Mouse (Mus musculus) erythroblast, adult 5-6 weeks (primary cell): Measurements from ENCODE around the gene Rps6ka1. TPM values are rescaled to one million over a fixed set of nuclear protein-coding genes. Genes with fewer than 3 reads are reported as not detected.

Experiments
- total RNA-seq, 2 experiments: library from RNA; stranded (forward) in 1 of 2; stranded (reverse) in 1 of 2; fragments of 150-400 nt in 1 of 2; fragments of 200-764, 138-1000 nt in 1 of 2; gene quantifications; 2 replicates each; pipeline versions ENCODE4 v1.2.3 to v1.2.4; 2015 to 2017; ENCODE audit warnings: low replicate concordance in 2 of 2

Gene Rps6ka1
- total RNA-seq, 2 experiments from 2014 or later = 40.0 to 67.2 TPM

Other genes with a start within 250 kb of the Rps6ka1 start
- gene Zdhhc18, start 237.6 kb downstream of the Rps6ka1 start, total RNA-seq (2015; ENCODE audit: low replicate concordance) = 4.4 and 8.8 TPM in 2 replicates
- gene Zdhhc18, start 237.6 kb downstream of the Rps6ka1 start, total RNA-seq (2017; ENCODE audit: low replicate concordance) = 3.8 and 8.8 TPM in 2 replicates
- gene Pigv, start 215.2 kb downstream of the Rps6ka1 start, total RNA-seq (2015; ENCODE audit: low replicate concordance) = 0.84 and 8.1 TPM in 2 replicates
- gene Pigv, start 215.2 kb downstream of the Rps6ka1 start, total RNA-seq (2017; ENCODE audit: low replicate concordance) = 1.1 and 1.7 TPM in 2 replicates
- 31.1 and 41.2 TPM in 2 replicates for gene Arid1a, start 131.0 kb downstream of the Rps6ka1 start, total RNA-seq (2015; ENCODE audit: low replicate concordance)
- gene Arid1a, start 131.0 kb downstream of the Rps6ka1 start, total RNA-seq (2017; ENCODE audit: low replicate concordance) = 21.9 and 27.2 TPM in 2 replicates
- gene Hmgn2, start 80.9 kb upstream of the Rps6ka1 start, total RNA-seq (2015; ENCODE audit: low replicate concordance) = 970 and 984 TPM in 2 replicates
- gene Hmgn2, start 80.9 kb upstream of the Rps6ka1 start, total RNA-seq (2017; ENCODE audit: low replicate concordance) = 403 and 537 TPM in 2 replicates
- gene Dhdds, start 113.1 kb upstream of the Rps6ka1 start, total RNA-seq (2015; ENCODE audit: low replicate concordance) = 9.6 and 17.3 TPM in 2 replicates
- gene Dhdds, start 113.1 kb upstream of the Rps6ka1 start, total RNA-seq (2017; ENCODE audit: low replicate concordance) = 6.6 and 12.2 TPM in 2 replicates
- 3.3 TPM in 1 of 2 replicates, not detected in the other for gene Lin28a, start 131.0 kb upstream of the Rps6ka1 start, total RNA-seq (2015; ENCODE audit: low replicate concordance)
- gene Lin28a, start 131.0 kb upstream of the Rps6ka1 start, total RNA-seq (2017; ENCODE audit: low replicate concordance) = 6.4 and 8.9 TPM in 2 replicates
- gene Zfp683, start 166.0 kb upstream of the Rps6ka1 start, total RNA-seq (2015; ENCODE audit: low replicate concordance) = not detected in 2 replicates
- not detected in 2 replicates for gene Zfp683, start 166.0 kb upstream of the Rps6ka1 start, total RNA-seq (2017; ENCODE audit: low replicate concordance)
- not detected in 2 replicates for gene Crybg2, start 173.0 kb upstream of the Rps6ka1 start, total RNA-seq (2015; ENCODE audit: low replicate concordance)
- gene Crybg2, start 173.0 kb upstream of the Rps6ka1 start, total RNA-seq (2017; ENCODE audit: low replicate concordance) = not detected in 2 replicates
- gene Cd52, start 207.3 kb upstream of the Rps6ka1 start, total RNA-seq (2015; ENCODE audit: low replicate concordance) = 324 and 347 TPM in 2 replicates
- 146 and 324 TPM in 2 replicates for gene Cd52, start 207.3 kb upstream of the Rps6ka1 start, total RNA-seq (2017; ENCODE audit: low replicate concordance)
- gene Ubxn11, start 214.8 kb upstream of the Rps6ka1 start, total RNA-seq (2015; ENCODE audit: low replicate concordance) = 0.84 TPM in 1 of 2 replicates, not detected in the other
- 2.4 TPM in 1 of 2 replicates, not detected in the other for gene Ubxn11, start 214.8 kb upstream of the Rps6ka1 start, total RNA-seq (2017; ENCODE audit: low replicate concordance)
- 231 and 242 TPM in 2 replicates for gene Sh3bgrl3, start 241.0 kb upstream of the Rps6ka1 start, total RNA-seq (2015; ENCODE audit: low replicate concordance)
- 56.2 and 119 TPM in 2 replicates for gene Sh3bgrl3, start 241.0 kb upstream of the Rps6ka1 start, total RNA-seq (2017; ENCODE audit: low replicate concordance)